Mouse (Mus musculus): Measurements from ENCODE around the gene 9330161L09Rik.

GRCm38 (mm10) chr12:103371711-103372110 lies 35.9 kb downstream of the 9330161L09Rik start:
- TF ChIP-seq CTCF (IDR thresholded peaks at IDR 0.05; ENCODE audit: low read depth): peak; percentile 93
- TF ChIP-seq EP300 (IDR thresholded peaks at IDR 0.05; ENCODE audit: low read depth): no peak

Data from liver, embryonic 14.5 days (tissue).